Mouse (Mus musculus): ENCODE data around the gene Tmem38b. TPM values are rescaled to one million over a fixed set of nuclear protein-coding genes. Genes with fewer than 3 reads are reported as not detected.

The Tmem38b gene
- polyA plus RNA-seq, 1 experiment from 2014 or later = 10.9 TPM

GRCm38 (mm10) chr4:53849804-53850203 lies 24.0 kb downstream of the Tmem38b start:
- Histone ChIP-seq H3K36me3 (ENCODE audit: control insufficient read depth, insufficient read depth) (peaks cover 8% of the 10 kb centered on the region; the same call in 1 of the 2 replicates), H3K4me1 (replicated peaks; ENCODE audit: control insufficient read depth, insufficient read depth, low read length) (no peaks in the 10 kb centered on the region), H3K27me3 (replicated peaks; ENCODE audit: control insufficient read depth, insufficient read depth, low read length) (no peaks in the 10 kb centered on the region), H3K9ac (ENCODE audit: low read depth, low read length) (no peak overlapping the region), H3K27ac (ENCODE audit: low read depth, low read length) (no peak overlapping the region), H3K9me3 (ENCODE audit: control insufficient read depth) (no peaks in the 10 kb centered on the region), H3K4me3 (ENCODE audit: low read depth, low read length) (no peak overlapping the region), H3K4me2 (replicated peaks; ENCODE audit: low read depth) (no peak overlapping the region)
- WGBS = 50% methylated on average over 1 of the region's 1 CpGs
- no peak for ATAC-seq
- TF ChIP-seq CTCF (IDR thresholded peaks at IDR 0.05; ENCODE audit: low read depth) = no peak

DNA sequence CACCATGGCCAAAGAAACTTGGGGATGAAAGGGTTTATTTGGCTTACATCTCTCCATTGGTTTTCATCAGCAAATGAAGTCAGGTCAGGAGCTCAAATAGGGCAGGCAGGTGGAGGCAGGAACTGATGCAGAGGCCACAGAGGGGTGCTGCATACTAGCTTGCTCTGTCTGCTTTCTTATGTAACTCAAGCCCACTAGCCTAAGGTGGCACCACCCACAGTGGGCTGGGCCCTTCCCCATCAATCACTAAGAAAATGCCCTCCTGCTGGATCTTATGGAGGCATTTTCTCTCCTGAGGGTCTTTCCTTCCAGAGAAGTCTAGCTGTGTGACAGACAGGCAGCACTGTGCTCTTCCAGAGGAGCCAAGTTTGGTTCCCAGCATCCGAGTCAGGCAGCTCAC lies 27.5 kb downstream of the Tmem38b start:
- H3K9me3 ChIP-seq (ENCODE audit: control insufficient read depth) = no peaks in the 10 kb centered on the region
- no peak overlapping the region for H3K9ac ChIP-seq (ENCODE audit: low read depth, low read length)
- no peak for ATAC-seq
- H3K4me2 ChIP-seq (replicated peaks; ENCODE audit: low read depth) = no peak overlapping the region
- no peak for TF ChIP-seq CTCF (IDR thresholded peaks at IDR 0.05; ENCODE audit: low read depth)
- peaks cover 8% of the 10 kb centered on the region; the same call in 1 of the 2 replicates for H3K36me3 ChIP-seq (ENCODE audit: control insufficient read depth, insufficient read depth)
- no peaks in the 10 kb centered on the region for H3K27me3 ChIP-seq (replicated peaks; ENCODE audit: control insufficient read depth, insufficient read depth, low read length)
- H3K27ac ChIP-seq (ENCODE audit: low read depth, low read length) = no peak overlapping the region
- WGBS = 100% methylated on average over 1 of the region's 1 CpGs
- H3K4me3 ChIP-seq (ENCODE audit: low read depth, low read length) = no peak overlapping the region
- no peaks in the 10 kb centered on the region for H3K4me1 ChIP-seq (replicated peaks; ENCODE audit: control insufficient read depth, insufficient read depth, low read length)

DNA sequence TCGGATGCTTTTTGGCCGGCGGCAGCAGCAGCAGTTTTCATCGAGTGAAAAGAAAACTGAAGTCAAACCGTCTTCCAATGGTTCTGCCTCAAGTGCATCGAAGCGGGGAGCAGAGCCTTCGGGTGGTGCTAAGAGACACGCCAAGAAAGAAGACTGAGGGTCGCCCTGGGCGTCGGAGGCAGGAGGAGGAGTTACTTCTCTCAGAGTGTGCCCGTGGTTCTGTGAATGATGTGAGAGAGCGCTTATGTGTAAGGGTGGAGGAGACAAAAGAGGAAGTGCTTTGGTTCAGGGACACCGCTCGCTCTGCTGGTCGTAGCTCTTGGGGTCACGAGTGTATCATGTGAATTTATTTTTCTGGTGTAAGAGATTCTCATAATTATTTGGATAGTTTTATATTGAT lies 34.1 kb downstream of the Tmem38b start:
- Histone ChIP-seq H3K9ac (ENCODE audit: low read depth, low read length) (no peak overlapping the region), H3K36me3 (ENCODE audit: control insufficient read depth, insufficient read depth) (no peaks in the 10 kb centered on the region; the same call in none of the 2 replicates)
- 71% methylated on average over 18 of the region's 18 CpGs for WGBS

GRCm38 (mm10) chr4:53862101-53862500 lies 36.3 kb downstream of the Tmem38b start:
- H3K9ac ChIP-seq (ENCODE audit: low read depth, low read length) = no peak overlapping the region
- H3K27ac ChIP-seq (ENCODE audit: low read depth, low read length) = no peak overlapping the region
- H3K4me1 ChIP-seq (replicated peaks; ENCODE audit: control insufficient read depth, insufficient read depth, low read length) = no peaks in the 10 kb centered on the region
- H3K36me3 ChIP-seq (ENCODE audit: control insufficient read depth, insufficient read depth) = no peaks in the 10 kb centered on the region; the same call in none of the 2 replicates
- no peaks in the 10 kb centered on the region for H3K9me3 ChIP-seq (ENCODE audit: control insufficient read depth)
- no peaks in the 10 kb centered on the region for H3K27me3 ChIP-seq (replicated peaks; ENCODE audit: control insufficient read depth, insufficient read depth, low read length)
- TF ChIP-seq CTCF (IDR thresholded peaks at IDR 0.05; ENCODE audit: low read depth) = no peak
- no peak overlapping the region for H3K4me2 ChIP-seq (replicated peaks; ENCODE audit: low read depth)
- no peak overlapping the region for H3K4me3 ChIP-seq (ENCODE audit: low read depth, low read length)
- ATAC-seq = no peak
- whole genome bisulfite sequencing = 85% methylated on average over 6 of the region's 6 CpGs

More for the DNA sequence above, 34.1 kb downstream of the Tmem38b start:
- H3K4me1 ChIP-seq (replicated peaks; ENCODE audit: control insufficient read depth, insufficient read depth, low read length) = no peaks in the 10 kb centered on the region
- no peak overlapping the region for H3K27ac ChIP-seq (ENCODE audit: low read depth, low read length)
- no peak overlapping the region for H3K4me3 ChIP-seq (ENCODE audit: low read depth, low read length)
- no peaks in the 10 kb centered on the region for H3K27me3 ChIP-seq (replicated peaks; ENCODE audit: control insufficient read depth, insufficient read depth, low read length)
- no peak overlapping the region for H3K4me2 ChIP-seq (replicated peaks; ENCODE audit: low read depth)
- TF ChIP-seq CTCF (IDR thresholded peaks at IDR 0.05; ENCODE audit: low read depth) = no peak
- no peak for ATAC-seq
- no peaks in the 10 kb centered on the region for H3K9me3 ChIP-seq (ENCODE audit: control insufficient read depth)

GRCm38 (mm10) chr4:53864098-53864820 lies 38.4 kb downstream of the Tmem38b start:
- WGBS = 83% methylated on average over 19 of the region's 19 CpGs
- H3K27me3 ChIP-seq (replicated peaks; ENCODE audit: control insufficient read depth, insufficient read depth, low read length) = no peaks in the 10 kb centered on the region
- no peak overlapping the region for H3K9ac ChIP-seq (ENCODE audit: low read depth, low read length)
- no peaks in the 10 kb centered on the region for H3K4me1 ChIP-seq (replicated peaks; ENCODE audit: control insufficient read depth, insufficient read depth, low read length)
- TF ChIP-seq CTCF (IDR thresholded peaks at IDR 0.05; ENCODE audit: low read depth) = no peak
- no peak overlapping the region for H3K4me2 ChIP-seq (replicated peaks; ENCODE audit: low read depth)
- H3K36me3 ChIP-seq (ENCODE audit: control insufficient read depth, insufficient read depth) = no peaks in the 10 kb centered on the region; the same call in none of the 2 replicates
- ATAC-seq = no peak
- no peak overlapping the region for H3K4me3 ChIP-seq (ENCODE audit: low read depth, low read length)
- H3K9me3 ChIP-seq (ENCODE audit: control insufficient read depth) = no peaks in the 10 kb centered on the region
- no peak overlapping the region for H3K27ac ChIP-seq (ENCODE audit: low read depth, low read length)

GRCm38 (mm10) chr4:53866459-53866858 lies 40.6 kb downstream of the Tmem38b start:
- no peaks in the 10 kb centered on the region for H3K4me1 ChIP-seq (replicated peaks; ENCODE audit: control insufficient read depth, insufficient read depth, low read length)
- H3K4me2 ChIP-seq (replicated peaks; ENCODE audit: low read depth) = no peak overlapping the region
- H3K9ac ChIP-seq (ENCODE audit: low read depth, low read length) = no peak overlapping the region
- H3K36me3 ChIP-seq (ENCODE audit: control insufficient read depth, insufficient read depth) = no peaks in the 10 kb centered on the region; the same call in none of the 2 replicates
- no peaks in the 10 kb centered on the region for H3K27me3 ChIP-seq (replicated peaks; ENCODE audit: control insufficient read depth, insufficient read depth, low read length)
- no peak overlapping the region for H3K27ac ChIP-seq (ENCODE audit: low read depth, low read length)
- no peaks in the 10 kb centered on the region for H3K9me3 ChIP-seq (ENCODE audit: control insufficient read depth)
- no peak for TF ChIP-seq CTCF (IDR thresholded peaks at IDR 0.05; ENCODE audit: low read depth)
- ATAC-seq = no peak
- H3K4me3 ChIP-seq (ENCODE audit: low read depth, low read length) = no peak overlapping the region
